Mouse (Mus musculus): ENCODE results near the gene Sirt4. TPM values are rescaled to one million over a fixed set of nuclear protein-coding genes. Genes with fewer than 3 reads are reported as not detected.
"Not testable (repeated sequence)": the region's sequence is repeated elsewhere in the genome, so short reads cannot be mapped to it uniquely, and the experiment has no call there.

The Sirt4 gene
- total RNA-seq (2021): 25.2 and 38.3 TPM in 2 replicates
- long read RNA-seq, transcript Sirt4-201 (5 exons, 1,794 nt): major isoform, 6 of 14 reads
- long read RNA-seq, partial matches to known transcripts: 1 of 14 reads
- long read RNA-seq, other reads (novel, unspliced or antisense): 7 of 14 reads

- DNase-seq: peak; percentile 61
Measured at GRCm38 (mm10) chr5:115483947-115484920, at the start of gene Sirt4. Gene Sirt4 (minus strand): TSS chr5:115484725.

- DNase-seq: peak; percentile 78
Measured at GRCm38 (mm10) chr5:115531671-115532270, 47.2 kb upstream of the Sirt4 start.

GRCm38 (mm10) chr5:115530447-115530809 is 45.9 kb upstream of the Sirt4 start:
- DNase-seq: no peak

GRCm38 (mm10) chr5:115529742-115530446 is 45.4 kb upstream of the Sirt4 start:
- no peak for DNase-seq

GRCm38 (mm10) chr5:115529364-115529741 is 44.8 kb upstream of the Sirt4 start:
- no peak for DNase-seq

GRCm38 (mm10) chr5:115528128-115528527 is 43.6 kb upstream of the Sirt4 start:
- DNase-seq: no peak

- no peak for DNase-seq
Measured at GRCm38 (mm10) chr5:115526456-115527202, 42.1 kb upstream of the Sirt4 start.

GRCm38 (mm10) chr5:115525943-115526342 is 41.4 kb upstream of the Sirt4 start:
- DNase-seq: no peak

GRCm38 (mm10) chr5:115525416-115525815 is 40.9 kb upstream of the Sirt4 start:
- DNase-seq: no peak

- DNase-seq: no peak
Measured at GRCm38 (mm10) chr5:115524471-115524870, 39.9 kb upstream of the Sirt4 start.

- DNase-seq: no peak
Measured at GRCm38 (mm10) chr5:115523971-115524370, 39.4 kb upstream of the Sirt4 start.

- DNase-seq: no peak
Measured at GRCm38 (mm10) chr5:115522981-115523499, 38.5 kb upstream of the Sirt4 start.

GRCm38 (mm10) chr5:115522531-115522930 is 38.0 kb upstream of the Sirt4 start:
- DNase-seq: no peak

- no peak for DNase-seq
Measured at GRCm38 (mm10) chr5:115521553-115522461, 37.3 kb upstream of the Sirt4 start.

- DNase-seq: no peak
Measured at GRCm38 (mm10) chr5:115520325-115520869, 35.9 kb upstream of the Sirt4 start.

GRCm38 (mm10) chr5:115518214-115518613 is 33.7 kb upstream of the Sirt4 start:
- not testable (repeated sequence) for DNase-seq

- no peak for DNase-seq
Measured at GRCm38 (mm10) chr5:115517501-115517900, 33.0 kb upstream of the Sirt4 start.

- DNase-seq: no peak
Measured at GRCm38 (mm10) chr5:115516908-115517307, 32.4 kb upstream of the Sirt4 start.

GRCm38 (mm10) chr5:115516081-115516907 is 31.8 kb upstream of the Sirt4 start:
- no peak for DNase-seq

Measured in adrenal gland, postnatal 25 days (tissue).